Mouse (Mus musculus): ENCODE measurements at regions not wholly inside any gene's neighbourhood (a gene's known extent, or its start where the extent isn't known, plus 50 kb on each side); places are given as distances from the start of the nearest gene placed in this dataset.

DNA sequence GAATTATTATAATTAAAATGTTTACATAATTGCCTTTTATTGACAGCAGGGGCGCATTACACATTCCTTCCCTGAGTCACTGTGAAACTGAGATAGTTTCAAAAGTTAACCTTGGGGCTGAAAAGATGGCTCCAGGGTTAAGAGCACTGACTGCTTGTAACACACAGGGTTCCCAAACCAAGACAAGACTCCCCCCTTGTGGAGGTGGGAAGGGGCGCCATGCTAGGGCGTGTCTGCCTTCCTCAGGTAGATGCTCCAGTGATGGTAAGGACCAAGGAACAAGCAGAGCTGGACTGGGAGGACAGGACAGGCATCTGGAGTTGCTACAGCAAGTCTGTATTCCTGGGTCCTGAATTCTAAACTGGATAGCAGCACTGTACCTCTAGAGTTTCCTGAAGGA lies 351.9 kb downstream of the Tbc1d22a start:
- Histone ChIP-seq H3K4me3 (no peak overlapping the region), H3K27ac (no peak overlapping the region)
- intact Hi-C loops (cut with DNase I): no loop called here
- peak; percentile 39; the same call in 1 of the 2 replicates for TF ChIP-seq CTCF (IDR thresholded peaks at IDR 0.05)
- DNase-seq: no peak

DNA sequence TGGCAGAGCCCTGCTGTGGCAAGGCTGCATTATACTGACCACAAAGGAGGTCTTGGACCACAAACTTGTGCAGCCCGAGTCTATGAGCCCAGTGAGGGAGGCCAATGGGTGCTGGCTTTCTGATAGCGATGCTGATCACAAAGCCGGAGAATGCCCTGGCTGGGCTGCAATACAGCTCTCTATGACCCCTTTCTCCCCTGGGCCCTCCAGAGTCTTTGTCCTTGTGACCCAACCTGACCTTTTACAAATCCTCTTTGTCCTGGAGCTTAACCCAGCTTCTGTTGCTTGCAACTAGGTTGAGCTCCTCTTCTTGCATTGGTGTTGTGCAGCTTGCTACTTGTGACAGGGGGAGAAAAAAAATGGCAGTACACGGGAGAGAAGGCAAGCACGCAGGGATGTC lies 360.1 kb downstream of the Tbc1d22a start:
- Histone ChIP-seq H3K27ac (no peak overlapping the region), H3K4me3 (no peak overlapping the region)
- no peak for DNase-seq
- intact Hi-C loops (cut with DNase I): loop anchor here (10.0 kb wide), 1 partner anchor 320 kb away; no protein-coding TSS in a partner anchor
- TF ChIP-seq CTCF (IDR thresholded peaks at IDR 0.05): no peak

GRCm38 (mm10) chr15:86576666-86577065 lies 362.4 kb downstream of the Tbc1d22a start:
- DNase-seq: peak; percentile 47
- TF ChIP-seq CTCF (IDR thresholded peaks at IDR 0.05): no peak
- intact Hi-C loops (cut with DNase I): loop anchor here (10.0 kb wide), 1 partner anchor 322 kb away; no protein-coding TSS in a partner anchor
- H3K4me3 ChIP-seq: no peak overlapping the region
- no peak overlapping the region; the same call in 1 of the 2 replicates for H3K27ac ChIP-seq

DNA sequence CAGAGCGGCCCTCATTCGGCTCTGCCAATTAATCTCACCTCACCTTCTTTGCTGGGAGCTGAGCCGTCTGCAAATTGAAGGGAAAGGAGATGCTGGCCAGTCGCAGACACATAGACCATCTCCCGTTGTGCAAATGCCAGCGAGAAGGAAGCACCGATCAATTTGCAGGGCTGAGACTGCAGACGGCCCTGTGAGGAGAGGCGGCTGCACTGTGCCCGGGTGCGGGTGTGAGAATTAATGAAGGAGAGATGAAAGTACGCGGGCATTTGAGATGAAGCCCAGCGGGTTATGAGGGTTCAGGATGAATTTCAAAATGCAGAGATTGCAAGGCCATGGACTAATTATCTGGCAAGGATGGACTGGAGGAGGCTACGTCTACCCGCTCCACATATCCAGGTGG lies 364.4 kb downstream of the Tbc1d22a start:
- no peak for TF ChIP-seq CTCF (IDR thresholded peaks at IDR 0.05)
- intact Hi-C loops (cut with DNase I): loop anchor here (10.0 kb wide), 1 partner anchor 324 kb away; no protein-coding TSS in a partner anchor
- no peak overlapping the region for H3K4me3 ChIP-seq
- DNase-seq: no peak
- no peak overlapping the region for H3K27ac ChIP-seq

DNA sequence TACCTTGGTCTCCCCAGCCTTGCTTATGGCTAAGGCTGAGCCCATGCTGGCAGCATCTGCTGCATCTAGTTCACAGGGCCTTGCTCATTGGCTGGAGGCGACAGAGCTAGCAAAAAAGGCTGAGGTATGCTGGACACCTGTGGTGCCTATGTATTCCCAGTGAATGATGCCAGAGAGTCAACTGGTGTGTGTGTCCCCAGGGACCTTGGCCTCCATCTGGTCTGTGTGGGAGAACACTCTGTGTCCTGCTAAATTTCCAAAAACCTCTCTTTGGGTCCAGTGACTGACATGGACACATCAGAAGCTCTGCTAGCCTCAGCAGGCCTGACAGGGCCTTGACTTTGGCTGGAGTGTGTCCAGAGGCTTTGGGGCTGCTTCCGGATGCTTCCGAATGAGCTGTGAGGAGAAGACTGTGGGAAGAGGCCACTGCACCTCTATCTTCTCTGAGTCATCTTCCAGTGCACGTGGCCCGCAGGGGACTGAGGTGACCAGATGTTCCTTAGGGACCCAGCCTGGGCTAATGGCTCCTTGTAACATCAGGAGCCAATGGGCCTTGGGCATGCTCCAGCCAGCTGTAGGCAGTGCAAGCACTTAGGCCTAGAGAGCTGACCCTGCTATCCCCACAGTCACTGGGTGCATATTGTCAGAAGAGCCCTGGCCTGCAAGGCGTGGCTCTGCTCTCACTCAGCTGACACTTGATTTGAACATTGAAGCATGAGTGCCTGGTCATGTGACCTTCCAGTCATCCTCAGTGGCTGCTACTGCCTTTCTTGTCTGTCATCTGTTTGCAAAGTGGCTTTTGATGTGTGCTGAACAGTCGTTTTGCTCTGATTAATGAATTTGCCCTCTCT lies 368.2 kb downstream of the Tbc1d22a start:
- Histone ChIP-seq H3K27ac (no peak overlapping the region), H3K4me3 (no peak overlapping the region)
- no peak for TF ChIP-seq CTCF (IDR thresholded peaks at IDR 0.05)
- intact Hi-C loops (cut with DNase I): no loop called here
- peak; percentile 40 for DNase-seq

DNA sequence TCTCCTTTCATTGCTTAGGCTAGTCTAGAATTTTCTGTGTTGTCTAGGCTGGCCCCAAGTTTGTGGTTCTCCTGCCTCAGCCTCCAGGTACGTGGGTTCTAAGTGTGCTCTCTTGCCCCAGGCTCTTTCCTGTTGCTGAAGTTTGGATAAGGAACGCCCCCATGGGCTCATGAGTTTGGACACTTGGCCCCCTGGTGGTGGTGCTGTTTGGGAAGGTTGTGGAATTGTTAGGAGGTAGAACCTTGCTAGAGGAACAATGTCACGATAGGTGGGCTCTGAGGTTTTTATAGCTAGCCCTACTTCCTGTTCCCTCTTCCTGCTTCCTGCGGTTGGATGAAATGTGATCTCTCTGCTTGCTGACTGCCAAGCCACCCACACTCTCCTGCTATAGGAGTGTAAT lies 371.5 kb downstream of the Tbc1d22a start:
- peak; percentile 29 for TF ChIP-seq CTCF (IDR thresholded peaks at IDR 0.05)
- Histone ChIP-seq H3K27ac (no peak overlapping the region), H3K4me3 (no peak overlapping the region)
- DNase-seq: peak; percentile 24
- intact Hi-C loops (cut with DNase I): no loop called here

- Histone ChIP-seq H3K4me3 (no peak overlapping the region), H3K27ac (no peak overlapping the region)
- intact Hi-C loops (cut with DNase I): no loop called here
- DNase-seq: no peak
- TF ChIP-seq CTCF (IDR thresholded peaks at IDR 0.05): no peak
Observed at GRCm38 (mm10) chr15:86587209-86587608, 372.9 kb downstream of the Tbc1d22a start.

DNA sequence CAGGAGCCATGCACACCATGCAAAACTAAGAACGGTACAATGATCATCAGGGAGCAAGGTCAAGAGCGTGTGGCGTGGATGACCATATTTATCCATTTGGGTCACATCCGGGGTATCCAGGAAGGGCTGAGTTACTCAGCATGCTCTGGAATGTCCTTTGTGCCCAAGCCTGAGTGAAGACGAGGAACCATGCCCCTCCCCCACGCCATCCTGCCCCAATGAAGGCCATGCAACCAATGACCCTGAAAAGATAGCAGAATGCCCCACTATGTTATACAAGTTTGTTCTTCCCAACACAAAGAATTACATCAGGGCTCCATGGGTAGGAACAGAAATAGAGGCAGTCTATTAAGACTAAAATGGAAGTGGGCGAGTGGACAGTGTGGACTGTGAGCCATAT lies 375.8 kb downstream of the Tbc1d22a start:
- intact Hi-C loops (cut with DNase I): no loop called here
- no peak for DNase-seq
- no peak for TF ChIP-seq CTCF (IDR thresholded peaks at IDR 0.05)
- H3K4me3 ChIP-seq: no peak overlapping the region
- no peak overlapping the region for H3K27ac ChIP-seq

DNA sequence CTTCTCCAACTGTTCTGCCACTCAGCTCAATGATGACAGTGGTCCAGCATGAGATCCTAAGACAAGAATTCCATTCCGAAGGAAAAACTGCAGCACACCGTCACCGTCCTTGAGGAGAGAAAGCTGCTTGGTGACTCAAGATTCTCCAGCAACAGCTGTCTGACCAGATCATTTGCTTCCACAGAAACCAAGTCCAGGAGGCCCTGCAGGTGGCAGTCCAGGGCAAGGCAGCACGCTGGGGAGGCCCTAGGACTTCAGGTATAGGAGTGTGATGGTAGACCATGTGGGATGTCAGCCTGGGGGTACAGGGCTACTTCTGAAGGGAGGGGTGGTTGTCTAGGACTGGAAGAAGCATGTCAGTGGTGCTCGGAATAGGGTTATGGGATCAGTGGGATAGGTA lies 376.6 kb downstream of the Tbc1d22a start:
- H3K27ac ChIP-seq: no peak overlapping the region
- TF ChIP-seq CTCF (IDR thresholded peaks at IDR 0.05): no peak
- DNase-seq: no peak
- intact Hi-C loops (cut with DNase I): no loop called here
- H3K4me3 ChIP-seq: no peak overlapping the region

DNA sequence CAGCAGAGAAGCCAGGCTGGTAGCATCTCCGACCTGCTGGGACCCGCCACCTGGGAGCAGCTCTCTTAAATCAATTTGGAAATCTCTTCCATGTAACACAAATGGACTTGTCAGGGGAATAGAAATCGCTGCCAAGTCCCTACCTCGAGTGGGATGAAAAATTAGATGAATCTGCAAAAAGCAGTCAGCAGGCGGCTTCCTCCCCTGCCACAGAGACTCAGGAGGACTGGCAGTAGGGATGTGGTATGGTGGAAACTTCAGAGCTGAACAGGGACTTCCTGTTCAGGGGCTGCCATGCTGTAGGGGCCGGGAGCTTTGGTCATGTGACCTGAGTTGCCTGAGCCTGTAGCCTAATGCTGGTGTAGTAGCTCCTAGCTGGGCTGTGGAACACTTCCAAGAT lies 379.1 kb downstream of the Tbc1d22a start:
- H3K27ac ChIP-seq: no peak overlapping the region
- TF ChIP-seq CTCF (IDR thresholded peaks at IDR 0.05): no peak
- intact Hi-C loops (cut with DNase I): no loop called here
- DNase-seq: no peak
- no peak overlapping the region for H3K4me3 ChIP-seq

GRCm38 (mm10) chr15:86606411-86606810 lies 392.2 kb downstream of the Tbc1d22a start:
- intact Hi-C loops (cut with DNase I): no loop called here
- no peak overlapping the region for H3K4me3 ChIP-seq
- no peak for TF ChIP-seq CTCF (IDR thresholded peaks at IDR 0.05)
- DNase-seq: no peak
- H3K27ac ChIP-seq: no peak overlapping the region

- intact Hi-C loops (cut with DNase I): no loop called here
- no peak overlapping the region for H3K4me3 ChIP-seq
- H3K27ac ChIP-seq: no peak overlapping the region
- no peak for TF ChIP-seq CTCF (IDR thresholded peaks at IDR 0.05)
- no peak for DNase-seq
Observed at GRCm38 (mm10) chr15:86609692-86610091, 395.4 kb downstream of the Tbc1d22a start.

GRCm38 (mm10) chr15:86631376-86631775 lies 417.1 kb downstream of the Tbc1d22a start:
- Histone ChIP-seq H3K27ac (no peak overlapping the region), H3K4me3 (no peak overlapping the region)
- TF ChIP-seq CTCF (IDR thresholded peaks at IDR 0.05): no peak
- DNase-seq: no peak
- intact Hi-C loops (cut with DNase I): no loop called here

DNA sequence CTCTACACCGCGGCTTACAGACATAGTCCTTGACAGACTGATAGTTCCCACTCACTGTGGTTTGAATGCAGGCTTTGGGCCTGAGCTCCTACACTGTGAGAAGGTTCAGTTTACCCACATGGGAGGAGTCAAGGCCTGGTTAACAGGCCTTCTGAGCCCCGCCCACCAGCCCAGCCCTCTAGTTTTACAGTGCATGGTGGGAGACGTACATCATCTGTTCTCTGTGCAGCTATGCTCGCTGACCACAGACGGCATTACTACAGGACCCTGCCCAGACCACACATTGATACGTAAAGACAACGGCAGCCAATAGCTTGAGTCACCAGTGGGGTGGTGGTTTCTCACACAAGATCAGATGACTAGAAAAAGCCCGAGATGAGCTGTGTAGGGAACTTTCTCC lies 431.0 kb downstream of the Tbc1d22a start:
- H3K4me3 ChIP-seq: no peak overlapping the region
- no peak for TF ChIP-seq CTCF (IDR thresholded peaks at IDR 0.05)
- H3K27ac ChIP-seq: no peak overlapping the region
- intact Hi-C loops (cut with DNase I): no loop called here
- no peak for DNase-seq
